Mouse (Mus musculus): ENCODE measurements at regions not wholly inside any gene's neighbourhood (a gene's known extent, or its start where the extent isn't known, plus 50 kb on each side); places are given as distances from the start of the nearest gene placed in this dataset.

GRCm38 (mm10) chr9:31529021-31529420, 64.8 kb upstream of the Tmem45b start:
- ATAC-seq (replicated peaks; ENCODE audit: low FRiP score, low read depth) (no peak), DNase-seq (ENCODE audit: low spot score) (no peak)
- H3K36me3 ChIP-seq (ENCODE audit: insufficient read depth, low read length) = no peaks in the 10 kb centered on the region
- TF ChIP-seq CTCF (IDR thresholded peaks at IDR 0.05; ENCODE audit: low read depth) = no peak
- no peaks in the 10 kb centered on the region for H3K4me1 ChIP-seq (replicated peaks; ENCODE audit: insufficient read depth, low read length)
- no peak overlapping the region for H3K9ac ChIP-seq (ENCODE audit: low read depth, low read length)
- H3K27me3 ChIP-seq (ENCODE audit: insufficient read depth, low read length) = no peaks in the 10 kb centered on the region
- H3K9me3 ChIP-seq (replicated peaks; ENCODE audit: low read length) = no peaks in the 10 kb centered on the region
- H3K4me2 ChIP-seq (ENCODE audit: low read length) = no peak overlapping the region
- H3K4me3 ChIP-seq (replicated peaks; ENCODE audit: low read depth, low read length) = no peak overlapping the region
- 61% methylated on average over 6 of the region's 6 CpGs for WGBS
- H3K27ac ChIP-seq = no peak overlapping the region

GRCm38 (mm10) chr9:31527216-31527615, 63.0 kb upstream of the Tmem45b start:
- Histone ChIP-seq H3K4me1 (replicated peaks; ENCODE audit: insufficient read depth, low read length) (no peaks in the 10 kb centered on the region), H3K36me3 (ENCODE audit: insufficient read depth, low read length) (no peaks in the 10 kb centered on the region), H3K27me3 (ENCODE audit: insufficient read depth, low read length) (no peaks in the 10 kb centered on the region), H3K9ac (ENCODE audit: low read depth, low read length) (no peak overlapping the region), H3K4me2 (ENCODE audit: low read length) (no peak overlapping the region), H3K27ac (no peak overlapping the region), H3K9me3 (replicated peaks; ENCODE audit: low read length) (no peaks in the 10 kb centered on the region), H3K4me3 (replicated peaks; ENCODE audit: low read depth, low read length) (no peak overlapping the region)
- 22% methylated on average over 2 of the region's 2 CpGs for WGBS
- peak; percentile 62 for DNase-seq (ENCODE audit: low spot score)
- peak; percentile 49; the same call in 1 of the 2 replicates for ATAC-seq (replicated peaks; ENCODE audit: low FRiP score, low read depth)
- no peak for TF ChIP-seq CTCF (IDR thresholded peaks at IDR 0.05; ENCODE audit: low read depth)

Measured in kidney, postnatal 0 days (tissue).